Mouse (Mus musculus) stomach, postnatal 0 days (tissue): Measurements from ENCODE around the gene Paqr5. TPM values are rescaled to one million over a fixed set of nuclear protein-coding genes. Genes with fewer than 3 reads are reported as not detected.

Experiments
- ATAC-seq: fragments of 200-750 bp; cut with Nextera tagmentation; 2 replicates; pipeline ENCODE4 v1.8.0; 2017; ENCODE audit not compliant: low FRiP score, low TSS enrichment
- DNase-seq: peaks from one replicate; pipeline ENCODE4 v3.0.0-alpha.2; 2016; ENCODE audit warnings: low spot score
- H3K27ac ChIP-seq: fragments of 300-500 bp; sonication (generic); replicated peaks from 2 replicates; pipeline ENCODE4 v1.5.1; 2014; ENCODE audit warnings: mild to moderate bottlenecking, control low read depth
- H3K27me3 ChIP-seq: fragments of 300-500 bp; sonication (generic); 2 replicates; pipeline ENCODE4 v1.6.1; 2014; ENCODE audit warnings: low read length; ENCODE audit not compliant: control insufficient read depth, insufficient read depth
- H3K36me3 ChIP-seq: fragments of 300-500 bp; sonication (generic); 2 replicates; pipeline ENCODE4 v1.6.1; 2014; ENCODE audit warnings: low read length, mixed read lengths; ENCODE audit not compliant: control insufficient read depth, insufficient read depth
- H3K4me1 ChIP-seq: fragments of 300-500 bp; sonication (generic); replicated peaks from 2 replicates; pipeline ENCODE4 v1.6.1; 2014; ENCODE audit warnings: antibody characterized with exemption; ENCODE audit not compliant: control insufficient read depth, insufficient read depth
- H3K4me2 ChIP-seq: fragments of 300-500 bp; sonication (generic); replicated peaks from 2 replicates; pipeline ENCODE4 v1.6.1; 2014; ENCODE audit warnings: low read depth, mild to moderate bottlenecking, control low read depth, moderate library complexity
- H3K4me3 ChIP-seq: fragments of 300-500 bp; sonication (generic); 2 replicates; pipeline ENCODE4 v1.5.1; 2014; ENCODE audit warnings: low read depth, low read length, control low read depth
- H3K9ac ChIP-seq: fragments of 300-500 bp; sonication (generic); 2 replicates; pipeline ENCODE4 v1.6.1; 2014; ENCODE audit warnings: mild to moderate bottlenecking, low read length, control low read depth, mixed read lengths
- H3K9me3 ChIP-seq: fragments of 300-500 bp; sonication (generic); 2 replicates; pipeline ENCODE4 v1.6.1; 2016; ENCODE audit warnings: low read length; ENCODE audit not compliant: control insufficient read depth
- CTCF ChIP-seq: IDR thresholded peaks from 2 replicates; pipeline ENCODE4 v1.5.1; 2016; ENCODE audit warnings: antibody characterized with exemption, low read depth, mild to moderate bottlenecking, moderate library complexity
- EP300 ChIP-seq: optimal IDR thresholded peaks from 2 replicates; pipeline ENCODE3; 2016; ENCODE audit warnings: antibody characterized with exemption
- WGBS: fragments of 180-500 bp; shearing (Covaris S2); extraction: QIAGEN DNeasy Blood & Tissue Kit; methylation state at CpG from one replicate; pipeline ENCODE4 v1.1.7; 2014; 5-methylcytosine and 5-hydroxymethylcytosine counted together
- polyA plus RNA-seq: library from polyadenylated mRNA; unstranded; fragments of >200 nt; fragmentation: Nextera tagmentation; extraction: Ambion mirVana; gene quantifications from 2 replicates; pipeline ENCODE4 v1.2.1, GENCODE M21; 2015

The Paqr5 gene
- polyA plus RNA-seq, 1 experiment from 2014 or later: 92.5 TPM

GRCm38 (mm10) chr9:62050801-62051200 is 24.1 kb upstream of the Paqr5 start:
- H3K9ac ChIP-seq: no peak overlapping the region
- H3K4me2 ChIP-seq: no peak overlapping the region
- TF ChIP-seq EP300 (no peak), CTCF (peak; percentile 86)
- DNase-seq (peak; percentile 40), ATAC-seq (peak; percentile 58)
- H3K4me1 ChIP-seq: no peaks in the 10 kb centered on the region
- no peaks in the 10 kb centered on the region for H3K9me3 ChIP-seq
- H3K36me3 ChIP-seq: no peaks in the 10 kb centered on the region
- WGBS: 47% methylated on average over 4 of the region's 4 CpGs
- H3K27ac ChIP-seq: no peak overlapping the region
- no peak overlapping the region for H3K4me3 ChIP-seq
- H3K27me3 ChIP-seq: no peaks in the 10 kb centered on the region

GRCm38 (mm10) chr9:62049166-62049565 is 22.5 kb upstream of the Paqr5 start:
- ATAC-seq (no peak), DNase-seq (no peak)
- WGBS: 68% methylated on average over 8 of the region's 8 CpGs

GRCm38 (mm10) chr9:62042167-62042566 is 15.5 kb upstream of the Paqr5 start:
- DNase-seq: no peak
- no peaks in the 10 kb centered on the region for H3K9me3 ChIP-seq
- ATAC-seq: no peak
- H3K27me3 ChIP-seq: no peaks in the 10 kb centered on the region
- no peak overlapping the region for H3K27ac ChIP-seq
- no peaks in the 10 kb centered on the region for H3K4me1 ChIP-seq
- no peak for TF ChIP-seq EP300
- TF ChIP-seq CTCF: no peak
- H3K9ac ChIP-seq: no peak overlapping the region
- WGBS: 80% methylated on average over 3 of the region's 3 CpGs
- no peak overlapping the region for H3K4me3 ChIP-seq
- H3K4me2 ChIP-seq: no peak overlapping the region
- no peaks in the 10 kb centered on the region for H3K36me3 ChIP-seq

More at GRCm38 (mm10) chr9:62049166-62049565, 22.5 kb upstream of the Paqr5 start:
- TF ChIP-seq CTCF (no peak), EP300 (no peak)
- no peak overlapping the region for H3K4me3 ChIP-seq
- no peaks in the 10 kb centered on the region for H3K27me3 ChIP-seq
- H3K9ac ChIP-seq: no peak overlapping the region
- H3K27ac ChIP-seq: no peak overlapping the region
- H3K9me3 ChIP-seq: no peaks in the 10 kb centered on the region
- H3K36me3 ChIP-seq: no peaks in the 10 kb centered on the region
- H3K4me1 ChIP-seq: no peaks in the 10 kb centered on the region
- H3K4me2 ChIP-seq: no peak overlapping the region

- Histone ChIP-seq H3K27me3 (no peaks in the 10 kb centered on the region), H3K27ac (no peak overlapping the region), H3K4me1 (no peaks in the 10 kb centered on the region), H3K36me3 (no peaks in the 10 kb centered on the region), H3K9me3 (no peaks in the 10 kb centered on the region), H3K4me3 (no peak overlapping the region), H3K4me2 (no peak overlapping the region), H3K9ac (no peak overlapping the region)
- WGBS: 7% methylated on average over 20 of the region's 20 CpGs
- DNase-seq (peak; percentile 89), ATAC-seq (peak; percentile 71)
- TF ChIP-seq CTCF: peak; percentile 98
- TF ChIP-seq EP300: no peak
Observed at GRCm38 (mm10) chr9:62040008-62040608, 13.5 kb upstream of the Paqr5 start.

- no peak overlapping the region for H3K27ac ChIP-seq
- no peaks in the 10 kb centered on the region for H3K9me3 ChIP-seq
- TF ChIP-seq EP300 (no peak), CTCF (no peak)
- H3K9ac ChIP-seq: no peak overlapping the region
- DNase-seq: no peak
- 91% methylated on average over 1 of the region's 1 CpGs for WGBS
- H3K27me3 ChIP-seq: no peaks in the 10 kb centered on the region
- no peak overlapping the region for H3K4me2 ChIP-seq
- no peaks in the 10 kb centered on the region for H3K36me3 ChIP-seq
- no peak for ATAC-seq
- H3K4me1 ChIP-seq: no peaks in the 10 kb centered on the region
- no peak overlapping the region for H3K4me3 ChIP-seq
Observed at GRCm38 (mm10) chr9:62035806-62036205, 9.2 kb upstream of the Paqr5 start.

- Histone ChIP-seq H3K36me3 (no peaks in the 10 kb centered on the region), H3K4me3 (no peak overlapping the region), H3K9ac (no peak overlapping the region), H3K4me1 (no peaks in the 10 kb centered on the region), H3K27ac (no peak overlapping the region), H3K4me2 (no peak overlapping the region), H3K9me3 (no peaks in the 10 kb centered on the region), H3K27me3 (no peaks in the 10 kb centered on the region)
- TF ChIP-seq EP300 (no peak), CTCF (no peak)
- DNase-seq: no peak
- 94% methylated on average over 3 of the region's 3 CpGs for WGBS
- ATAC-seq: no peak
Observed at GRCm38 (mm10) chr9:62032206-62032605, 5.5 kb upstream of the Paqr5 start.
